Mouse (Mus musculus) heart, embryonic 10.5 days (tissue): ENCODE results near the gene Tvp23b. TPM values are rescaled to one million over a fixed set of nuclear protein-coding genes. Genes with fewer than 3 reads are reported as not detected.

Experiments used
- DNase-seq: peaks from one replicate; pipeline ENCODE4 v3.0.0-alpha.2; 2017; ENCODE audit warnings: low spot score
- H3K27ac ChIP-seq: fragments of 300-500 bp; sonication (generic); 2 replicates; pipeline ENCODE4 v1.5.1; 2016; ENCODE audit warnings: mild to moderate bottlenecking
- H3K27me3 ChIP-seq: fragments of 300-500 bp; sonication (generic); 2 replicates; pipeline ENCODE4 v1.6.1; 2016; ENCODE audit warnings: mild to moderate bottlenecking; ENCODE audit not compliant: poor library complexity, insufficient read depth, severe bottlenecking
- H3K36me3 ChIP-seq: fragments of 300-500 bp; sonication (generic); 2 replicates; pipeline ENCODE4 v1.6.1; 2016; ENCODE audit warnings: mild to moderate bottlenecking, moderate library complexity
- H3K4me1 ChIP-seq: fragments of 300-500 bp; sonication (generic); 2 replicates; pipeline ENCODE4 v1.6.1; 2016; ENCODE audit warnings: mild to moderate bottlenecking
- H3K4me3 ChIP-seq: fragments of 300-500 bp; sonication (generic); 2 replicates; pipeline ENCODE4 v1.5.1; 2016; ENCODE audit warnings: mild to moderate bottlenecking, moderate library complexity
- H3K9me3 ChIP-seq: fragments of 300-500 bp; sonication (generic); 2 replicates; pipeline ENCODE4 v1.6.1; 2016; ENCODE audit warnings: mild to moderate bottlenecking, moderate library complexity
- WGBS: fragments of 180-500 bp; shearing (Covaris S2); methylation state at CpG from one replicate; pipeline ENCODE4 v1.1.7; 2016; 5-methylcytosine and 5-hydroxymethylcytosine counted together
- polyA plus RNA-seq: library from polyadenylated mRNA; unstranded; fragments of >200 nt; fragmentation: Nextera tagmentation; extraction: Ambion mirVana; gene quantifications from 2 replicates; pipeline ENCODE4 v1.2.1, GENCODE M21; 2016

The Tvp23b gene
- polyA plus RNA-seq, 1 experiment from 2014 or later = 61.8 TPM

DNA sequence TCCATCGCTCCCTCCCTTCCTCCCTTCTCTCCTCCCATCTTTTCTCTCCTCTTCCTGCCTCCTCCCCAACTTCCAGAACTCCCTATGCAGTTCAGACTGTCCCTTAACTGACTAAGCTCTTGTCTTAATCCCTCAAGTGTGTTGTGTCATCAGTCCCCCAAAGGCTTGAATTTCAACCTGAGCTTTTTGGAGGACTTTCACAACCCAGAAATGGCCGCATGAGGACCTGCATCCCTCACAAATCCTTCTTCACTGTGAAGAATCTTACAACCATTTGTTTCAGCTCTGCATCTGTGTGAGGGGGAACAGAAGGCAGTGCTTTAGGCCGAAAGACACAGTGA is 87.1 kb downstream of the Tvp23b start:
- H3K4me3 ChIP-seq = peak overlapping the region; percentile 54

More for the DNA sequence above, 87.1 kb downstream of the Tvp23b start:
- Histone ChIP-seq H3K36me3 (no peaks in the 10 kb centered on the region), H3K27me3 (no peaks in the 10 kb centered on the region), H3K27ac (peak overlapping the region; percentile 85), H3K9me3 (no peaks in the 10 kb centered on the region), H3K4me1 (peaks cover 17% of the 10 kb centered on the region)
- no peak for DNase-seq
- 48% methylated on average over 3 of the region's 3 CpGs for WGBS

Other genes starting within 250 kb of the Tvp23b start
- 14.9 and 17.2 TPM in 2 replicates for gene Lrrc75a, start 230.9 kb upstream of the Tvp23b start, polyA plus RNA-seq
- gene Mmgt2, start 230.8 kb upstream of the Tvp23b start, polyA plus RNA-seq = 40.5 and 49.6 TPM in 2 replicates
- 6.7 and 8.0 TPM in 2 replicates for gene Zfp287, start 147.6 kb upstream of the Tvp23b start, polyA plus RNA-seq
- not detected in 2 replicates for gene Gm10428, start 126.4 kb upstream of the Tvp23b start, polyA plus RNA-seq
- gene Zfp286, start 90.0 kb upstream of the Tvp23b start, polyA plus RNA-seq = 10.8 and 14.9 TPM in 2 replicates
- gene Trim16, start 59.2 kb upstream of the Tvp23b start, polyA plus RNA-seq = 3.7 and 4.9 TPM in 2 replicates
- 0.34 TPM in 1 of 2 replicates, not detected in the other for gene Fbxw10, start 32.4 kb upstream of the Tvp23b start, polyA plus RNA-seq
- gene Cdrt4, start 71.7 kb downstream of the Tvp23b start, polyA plus RNA-seq = 0.31 TPM in 1 of 2 replicates, not detected in the other
- not detected in 2 replicates for gene Tekt3, start 182.2 kb downstream of the Tvp23b start, polyA plus RNA-seq
- 98.2 and 147 TPM in 2 replicates for gene Pmp22, start 249.5 kb downstream of the Tvp23b start, polyA plus RNA-seq